Mouse (Mus musculus) embryonic facial prominence, embryonic 10.5 days (tissue): ENCODE measurements around the gene Slc35b3. TPM values are rescaled to one million over a fixed set of nuclear protein-coding genes. Genes with fewer than 3 reads are reported as not detected.

Source experiments
- DNase-seq: peaks from one replicate; pipeline ENCODE4 v3.0.0-alpha.2; 2017; ENCODE audit warnings: low spot score
- H3K27ac ChIP-seq: fragments of 300-500 bp; sonication (generic); replicated peaks from 2 replicates; pipeline ENCODE4 v1.5.1; 2016; ENCODE audit warnings: mild to moderate bottlenecking
- H3K27me3 ChIP-seq: fragments of 300-500 bp; sonication (generic); replicated peaks from 2 replicates; pipeline ENCODE4 v1.6.1; 2016; ENCODE audit warnings: low read depth, mild to moderate bottlenecking; ENCODE audit not compliant: poor library complexity, severe bottlenecking
- H3K36me3 ChIP-seq: fragments of 300-500 bp; sonication (generic); replicated peaks from 2 replicates; pipeline ENCODE4 v1.6.1; 2016; ENCODE audit warnings: mild to moderate bottlenecking, moderate library complexity
- H3K4me1 ChIP-seq: fragments of 300-500 bp; sonication (generic); 2 replicates; pipeline ENCODE4 v1.6.1; 2016
- H3K4me3 ChIP-seq: fragments of 300-500 bp; sonication (generic); 2 replicates; pipeline ENCODE4 v1.5.1; 2016; ENCODE audit warnings: mild to moderate bottlenecking, moderate library complexity
- H3K9me3 ChIP-seq: fragments of 300-500 bp; sonication (generic); 2 replicates; pipeline ENCODE4 v1.6.1; 2016; ENCODE audit warnings: mild to moderate bottlenecking
- WGBS: fragments of 180-500 bp; shearing (Covaris S2); methylation state at CpG from one replicate; pipeline ENCODE4 v1.1.7; 2016; 5-methylcytosine and 5-hydroxymethylcytosine counted together
- polyA plus RNA-seq: library from polyadenylated mRNA; unstranded; fragments of >200 nt; fragmentation: Nextera tagmentation; extraction: Ambion mirVana; gene quantifications from 2 replicates; pipeline ENCODE4 v1.2.1, GENCODE M21; 2016

Slc35b3 gene
- polyA plus RNA-seq, 1 experiment from 2014 or later: 28.0 TPM

- Histone ChIP-seq H3K4me1 (peaks cover 6% of the 10 kb centered on the region; the same call in 1 of the 2 replicates), H3K27me3 (no peaks in the 10 kb centered on the region), H3K9me3 (peaks cover 7% of the 10 kb centered on the region; the same call in 1 of the 2 replicates), H3K36me3 (no peaks in the 10 kb centered on the region), H3K4me3 (no peak overlapping the region), H3K27ac (no peak overlapping the region)
- WGBS: 83% methylated on average over 4 of the region's 4 CpGs
- no peak for DNase-seq
These were observed 10.4 kb upstream of the Slc35b3 start for GRCm38 (mm10) chr13:38971047-38971446.

- WGBS: 84% methylated on average over 1 of the region's 1 CpGs
- H3K27me3 ChIP-seq: no peaks in the 10 kb centered on the region
These were observed 6.8 kb upstream of the Slc35b3 start for GRCm38 (mm10) chr13:38967518-38967917.

GRCm38 (mm10) chr13:38966922-38967448 lies 6.3 kb upstream of the Slc35b3 start:
- H3K4me3 ChIP-seq: no peak overlapping the region
- H3K27ac ChIP-seq: no peak overlapping the region
- H3K4me1 ChIP-seq: no peaks in the 10 kb centered on the region
- no peaks in the 10 kb centered on the region for H3K27me3 ChIP-seq
- WGBS: 82% methylated on average over 2 of the region's 2 CpGs
- H3K9me3 ChIP-seq: peaks cover 7% of the 10 kb centered on the region; the same call in 1 of the 2 replicates
- DNase-seq: no peak
- H3K36me3 ChIP-seq: no peaks in the 10 kb centered on the region

More at GRCm38 (mm10) chr13:38967518-38967917, 6.8 kb upstream of the Slc35b3 start:
- peaks cover 1% of the 10 kb centered on the region; the same call in 1 of the 2 replicates for H3K4me1 ChIP-seq
- no peak for DNase-seq
- H3K9me3 ChIP-seq: peaks cover 7% of the 10 kb centered on the region; the same call in 1 of the 2 replicates
- H3K36me3 ChIP-seq: no peaks in the 10 kb centered on the region
- no peak overlapping the region for H3K27ac ChIP-seq
- H3K4me3 ChIP-seq: no peak overlapping the region

DNA sequence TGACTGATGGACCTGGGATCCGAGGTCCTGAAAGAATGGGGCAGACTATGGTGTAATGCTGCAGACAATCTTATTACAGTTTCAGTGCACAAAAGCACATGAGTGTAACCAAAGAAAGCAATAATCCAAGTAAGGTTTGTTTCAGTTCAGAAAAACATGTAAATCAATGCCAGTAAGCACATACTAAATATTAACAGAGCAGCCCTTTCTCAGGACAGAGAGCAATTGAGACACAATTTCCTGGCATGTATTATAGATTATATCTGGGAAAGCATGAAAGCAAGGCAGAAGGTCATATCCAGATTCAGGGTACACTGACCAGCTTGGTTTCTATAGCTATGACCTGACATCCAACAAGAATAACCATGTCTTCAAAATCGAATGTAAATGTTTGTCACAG lies 2.1 kb upstream of the Slc35b3 start:
- Histone ChIP-seq H3K9me3 (peaks cover 4% of the 10 kb centered on the region; the same call in 1 of the 2 replicates), H3K36me3 (no peaks in the 10 kb centered on the region), H3K27ac (no peak overlapping the region), H3K4me3 (no peak overlapping the region), H3K4me1 (peaks cover 16% of the 10 kb centered on the region), H3K27me3 (no peaks in the 10 kb centered on the region)
- 78% methylated on average over 2 of the region's 2 CpGs for WGBS
- DNase-seq: no peak

DNA sequence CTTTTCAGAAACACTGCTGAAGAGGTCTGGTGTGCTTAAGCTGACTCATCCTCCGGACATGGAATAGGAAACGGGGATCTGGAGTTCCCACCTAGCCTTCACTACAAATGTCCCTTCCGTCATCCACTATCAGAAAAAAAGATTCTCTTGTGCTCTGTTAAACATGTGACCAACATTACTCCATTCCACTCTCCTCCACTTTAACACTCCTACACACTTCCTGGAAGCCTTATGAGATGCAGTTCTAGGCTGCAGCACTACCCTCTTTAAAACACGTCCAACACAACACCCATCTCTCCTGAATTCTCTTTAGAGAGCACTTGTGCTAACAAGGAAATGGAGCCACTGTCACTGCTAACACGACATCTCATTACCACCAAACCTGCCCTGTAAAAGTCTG lies 2.6 kb downstream of the Slc35b3 start:
- peaks cover 27% of the 10 kb centered on the region for H3K36me3 ChIP-seq
- H3K27me3 ChIP-seq: no peaks in the 10 kb centered on the region
- H3K4me3 ChIP-seq: no peak overlapping the region
- no peaks in the 10 kb centered on the region for H3K9me3 ChIP-seq
- H3K4me1 ChIP-seq: peaks cover 16% of the 10 kb centered on the region
- WGBS: 85% methylated on average over 5 of the region's 5 CpGs
- no peak overlapping the region for H3K27ac ChIP-seq
- DNase-seq: no peak

GRCm38 (mm10) chr13:38946296-38947012 lies 14.2 kb downstream of the Slc35b3 start:
- peaks cover 74% of the 10 kb centered on the region for H3K36me3 ChIP-seq
- 81% methylated on average over 3 of the region's 3 CpGs for WGBS

GRCm38 (mm10) chr13:38945767-38946166 lies 14.9 kb downstream of the Slc35b3 start:
- WGBS: 88% methylated on average over 1 of the region's 1 CpGs
- Histone ChIP-seq H3K4me3 (no peak overlapping the region), H3K36me3 (peaks cover 74% of the 10 kb centered on the region), H3K27me3 (no peaks in the 10 kb centered on the region), H3K9me3 (no peaks in the 10 kb centered on the region), H3K27ac (no peak overlapping the region), H3K4me1 (no peaks in the 10 kb centered on the region)
- no peak for DNase-seq

More at GRCm38 (mm10) chr13:38946296-38947012, 14.2 kb downstream of the Slc35b3 start:
- Histone ChIP-seq H3K27me3 (no peaks in the 10 kb centered on the region), H3K4me3 (no peak overlapping the region), H3K9me3 (no peaks in the 10 kb centered on the region), H3K4me1 (no peaks in the 10 kb centered on the region), H3K27ac (no peak overlapping the region)
- no peak for DNase-seq

DNA sequence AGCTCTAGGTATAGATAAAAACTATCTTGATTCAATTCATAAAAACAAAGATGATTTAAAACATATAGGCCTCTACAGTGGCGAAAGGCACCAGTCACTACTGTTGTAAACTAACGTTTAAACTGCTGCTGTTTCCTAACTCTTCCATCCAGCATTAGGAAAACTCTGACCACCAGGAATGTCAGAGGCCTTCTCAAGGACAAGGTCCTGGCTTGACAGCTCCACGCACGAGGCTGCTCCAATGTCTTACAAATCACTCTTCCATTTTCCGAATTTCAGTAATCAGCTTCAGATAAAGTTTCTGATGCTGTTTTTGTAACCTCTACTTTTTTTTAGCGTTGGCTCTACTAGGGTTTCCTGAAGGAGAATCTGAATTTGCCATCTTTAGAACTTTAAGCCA lies 15.7 kb downstream of the Slc35b3 start:
- no peaks in the 10 kb centered on the region for H3K9me3 ChIP-seq
- no peak for DNase-seq
- 92% methylated on average over 6 of the region's 6 CpGs for WGBS
- H3K27me3 ChIP-seq: no peaks in the 10 kb centered on the region
- no peaks in the 10 kb centered on the region for H3K4me1 ChIP-seq
- H3K27ac ChIP-seq: no peak overlapping the region
- peaks cover 74% of the 10 kb centered on the region for H3K36me3 ChIP-seq
- H3K4me3 ChIP-seq: no peak overlapping the region

- H3K36me3 ChIP-seq: peaks cover 77% of the 10 kb centered on the region
- H3K9me3 ChIP-seq: no peaks in the 10 kb centered on the region
- WGBS: 96% methylated on average over 4 of the region's 4 CpGs
- H3K4me3 ChIP-seq: no peak overlapping the region
- no peaks in the 10 kb centered on the region for H3K27me3 ChIP-seq
- DNase-seq: no peak
- H3K4me1 ChIP-seq: no peaks in the 10 kb centered on the region
- H3K27ac ChIP-seq: no peak overlapping the region
These were observed 18.9 kb downstream of the Slc35b3 start for GRCm38 (mm10) chr13:38941786-38942185.

DNA sequence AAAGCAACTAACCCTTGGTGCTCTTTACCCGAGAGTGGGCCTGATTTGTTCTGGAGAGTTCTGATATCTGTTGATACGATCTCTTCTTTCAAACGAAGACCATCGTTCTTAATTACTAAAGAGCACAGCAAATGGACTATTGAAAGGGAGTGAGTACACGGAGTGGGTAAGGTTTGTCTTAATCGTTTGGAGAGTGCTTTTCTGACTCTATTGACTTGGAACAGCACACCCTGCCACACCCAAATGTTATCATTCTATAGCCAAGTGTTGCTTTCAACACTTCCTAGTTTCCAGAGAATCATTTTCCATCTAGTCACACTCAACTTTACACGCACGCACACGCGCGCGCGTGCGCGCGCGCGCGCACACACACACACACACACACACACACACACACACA lies 19.4 kb downstream of the Slc35b3 start:
- no peak for DNase-seq
- 95% methylated on average over 19 of the region's 19 CpGs for WGBS
- no peaks in the 10 kb centered on the region for H3K9me3 ChIP-seq
- H3K27me3 ChIP-seq: no peaks in the 10 kb centered on the region
- peaks cover 77% of the 10 kb centered on the region for H3K36me3 ChIP-seq
- no peak overlapping the region for H3K27ac ChIP-seq
- no peak overlapping the region for H3K4me3 ChIP-seq
- H3K4me1 ChIP-seq: no peaks in the 10 kb centered on the region

DNA sequence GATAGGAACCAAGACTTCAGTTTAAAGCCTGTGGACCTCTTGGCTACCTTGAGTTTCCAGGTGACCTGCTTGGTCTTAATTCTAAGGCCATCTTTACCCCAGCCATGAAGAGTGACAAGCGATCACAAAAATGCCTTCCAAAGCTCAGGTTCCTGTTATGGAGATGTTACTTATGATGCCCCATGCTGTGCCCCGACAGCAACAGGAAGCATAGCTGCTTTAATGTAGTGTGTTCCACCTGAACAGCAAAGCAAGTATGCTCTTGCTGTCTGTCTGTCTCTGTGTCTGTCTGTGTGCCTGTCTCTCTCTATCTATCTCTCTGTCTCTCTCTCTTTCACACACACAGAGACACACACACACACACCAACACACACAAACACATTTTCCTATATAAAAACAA lies 22.2 kb downstream of the Slc35b3 start:
- Histone ChIP-seq H3K4me1 (no peaks in the 10 kb centered on the region), H3K27me3 (no peaks in the 10 kb centered on the region), H3K9me3 (no peaks in the 10 kb centered on the region), H3K36me3 (peaks cover 85% of the 10 kb centered on the region), H3K27ac (no peak overlapping the region), H3K4me3 (no peak overlapping the region)
- no peak for DNase-seq
- 94% methylated on average over 2 of the region's 2 CpGs for WGBS

GRCm38 (mm10) chr13:38936860-38937471 lies 23.7 kb downstream of the Slc35b3 start:
- no peaks in the 10 kb centered on the region for H3K9me3 ChIP-seq
- peaks cover 87% of the 10 kb centered on the region for H3K36me3 ChIP-seq
- 93% methylated on average over 10 of the region's 10 CpGs for WGBS
- no peaks in the 10 kb centered on the region for H3K4me1 ChIP-seq
- H3K4me3 ChIP-seq: no peak overlapping the region
- no peak overlapping the region for H3K27ac ChIP-seq
- H3K27me3 ChIP-seq: no peaks in the 10 kb centered on the region
- no peak for DNase-seq
